Mouse (Mus musculus): ENCODE data around the gene Krt79. TPM values are rescaled to one million over a fixed set of nuclear protein-coding genes. Genes with fewer than 3 reads are reported as not detected.

The Krt79 gene
- not detected in 2 replicates for polyA plus RNA-seq (2015; fragmentation: Nextera tagmentation; extraction: Ambion mirVana)

DNA sequence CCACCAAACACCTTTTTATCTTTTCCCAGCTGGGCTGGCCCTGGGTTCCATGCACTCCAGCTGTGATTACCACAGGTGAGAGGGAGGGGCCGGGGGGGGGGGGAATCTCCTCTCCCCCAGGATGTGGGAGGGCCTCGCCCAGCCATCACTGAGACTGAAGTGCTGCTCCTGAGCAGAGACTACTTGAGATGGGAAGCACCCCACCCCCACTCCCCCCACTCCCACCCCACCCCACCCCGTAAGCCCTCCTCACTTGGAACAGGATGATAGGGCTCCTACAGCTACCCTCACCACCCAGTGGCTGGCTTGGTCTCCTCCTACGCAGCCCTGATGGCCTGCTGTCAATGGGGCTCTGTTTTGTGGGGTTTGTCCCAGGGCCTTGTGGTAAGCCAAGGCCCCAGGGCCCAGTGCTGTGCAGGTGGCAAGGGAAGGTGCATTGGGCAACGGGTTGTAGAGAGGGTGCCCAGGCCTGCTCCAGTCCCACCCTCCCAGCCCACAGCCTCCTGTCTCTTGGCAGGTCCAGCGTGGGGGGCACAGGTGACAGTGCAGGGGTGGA lies at the start of gene Krt79:
Gene Krt79 (minus strand): TSS at position 51 of the 556 bp plus-strand sequence.
- H3K9ac ChIP-seq (replicated peaks) = no peak within 1 kb of the TSS
- WGBS (ENCODE audit: insufficient replicate concordance) = 66% methylated on average over 6 of the region's 6 CpGs
- H3K4me1 ChIP-seq (ENCODE audit: insufficient read depth) = no peaks in the 10 kb centered on the region
- H3K4me2 ChIP-seq (ENCODE audit: low read depth, low read length) = no peak within 1 kb of the TSS
- H3K4me3 ChIP-seq (ENCODE audit: low read depth, low read length) = no peak within 1 kb of the TSS
- no peak for ATAC-seq
- no peak for DNase-seq
- TF ChIP-seq CTCF (IDR thresholded peaks at IDR 0.05; ENCODE audit: low read depth) (no peak), EP300 (IDR thresholded peaks at IDR 0.05; ENCODE audit: low read depth) (no peak)
- no peaks in the 10 kb centered on the region for H3K27me3 ChIP-seq (ENCODE audit: insufficient read depth, low read length)
- no peak within 1 kb of the TSS for H3K27ac ChIP-seq (ENCODE audit: low read depth)
- no peaks in the 10 kb centered on the region for H3K36me3 ChIP-seq (replicated peaks; ENCODE audit: insufficient read depth, low read length)
- H3K9me3 ChIP-seq (ENCODE audit: low read length) = no peaks in the 10 kb centered on the region

DNA sequence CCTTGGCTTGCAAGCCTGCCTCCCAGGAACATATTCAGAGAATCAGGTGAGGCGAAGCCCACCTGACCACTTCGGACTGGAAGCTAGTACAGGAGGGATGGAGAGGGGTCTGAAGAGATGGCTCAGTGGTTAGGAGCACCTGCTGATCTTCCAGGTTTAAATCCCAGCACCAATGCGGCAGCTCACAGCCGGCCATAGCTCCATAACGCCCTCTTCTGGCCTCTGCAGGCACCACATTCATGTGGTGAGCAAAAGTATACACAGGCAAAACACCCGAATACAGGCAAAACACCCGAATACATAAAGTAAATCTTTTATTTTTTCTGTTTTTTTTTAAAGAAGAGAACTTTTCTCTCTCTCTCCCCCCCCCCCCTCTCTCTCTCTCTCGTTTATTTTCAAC lies 48.6 kb upstream of the Krt79 start:
- no peak for ATAC-seq
- Histone ChIP-seq H3K9me3 (ENCODE audit: low read length) (no peaks in the 10 kb centered on the region), H3K9ac (replicated peaks) (no peak overlapping the region), H3K27ac (ENCODE audit: low read depth) (no peak overlapping the region), H3K4me1 (ENCODE audit: insufficient read depth) (no peaks in the 10 kb centered on the region; the same call in none of the 2 replicates), H3K4me3 (ENCODE audit: low read depth, low read length) (no peak overlapping the region), H3K36me3 (replicated peaks; ENCODE audit: insufficient read depth, low read length) (no peaks in the 10 kb centered on the region), H3K4me2 (ENCODE audit: low read depth, low read length) (no peak overlapping the region), H3K27me3 (ENCODE audit: insufficient read depth, low read length) (no peaks in the 10 kb centered on the region)
- no peak for DNase-seq
- WGBS (ENCODE audit: insufficient replicate concordance) = 66% methylated on average over 8 of the region's 8 CpGs
- TF ChIP-seq EP300 (IDR thresholded peaks at IDR 0.05; ENCODE audit: low read depth) (no peak), CTCF (IDR thresholded peaks at IDR 0.05; ENCODE audit: low read depth) (no peak; the same call in 1 of the 2 replicates)

DNA sequence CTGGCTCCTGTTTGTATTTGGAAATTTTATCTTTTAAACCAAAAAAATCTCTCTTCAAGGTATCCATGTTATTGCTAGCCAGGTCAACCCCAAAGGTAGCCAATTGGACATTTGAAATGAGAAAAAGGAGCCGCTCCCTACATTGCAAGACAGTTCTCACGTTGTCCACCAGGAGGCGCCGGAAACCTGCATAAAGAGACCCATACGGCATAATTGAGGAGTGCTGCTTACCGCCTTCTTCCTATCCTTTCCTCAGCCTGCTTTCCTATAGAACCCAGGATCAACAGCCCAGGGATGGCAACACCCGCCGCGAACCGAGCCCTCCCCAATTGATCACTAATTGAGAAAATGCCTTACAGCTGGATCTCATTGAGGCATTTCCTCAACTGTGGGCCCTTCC lies 48.0 kb upstream of the Krt79 start:
- Histone ChIP-seq H3K27ac (ENCODE audit: low read depth) (no peak overlapping the region), H3K9ac (replicated peaks) (no peak overlapping the region), H3K9me3 (ENCODE audit: low read length) (no peaks in the 10 kb centered on the region), H3K4me2 (ENCODE audit: low read depth, low read length) (no peak overlapping the region), H3K36me3 (replicated peaks; ENCODE audit: insufficient read depth, low read length) (no peaks in the 10 kb centered on the region), H3K4me3 (ENCODE audit: low read depth, low read length) (no peak overlapping the region), H3K27me3 (ENCODE audit: insufficient read depth, low read length) (no peaks in the 10 kb centered on the region), H3K4me1 (ENCODE audit: insufficient read depth) (no peaks in the 10 kb centered on the region; the same call in none of the 2 replicates)
- ATAC-seq (0 out of 2 replicates have a peak, but pooled peaks have one; percentile 14), DNase-seq (peak; percentile 88)
- under 1% methylated on average over 10 of the region's 10 CpGs for WGBS (ENCODE audit: insufficient replicate concordance)
- no peak for TF ChIP-seq EP300 (IDR thresholded peaks at IDR 0.05; ENCODE audit: low read depth)
- peak; percentile 92 for TF ChIP-seq CTCF (IDR thresholded peaks at IDR 0.05; ENCODE audit: low read depth)

DNA sequence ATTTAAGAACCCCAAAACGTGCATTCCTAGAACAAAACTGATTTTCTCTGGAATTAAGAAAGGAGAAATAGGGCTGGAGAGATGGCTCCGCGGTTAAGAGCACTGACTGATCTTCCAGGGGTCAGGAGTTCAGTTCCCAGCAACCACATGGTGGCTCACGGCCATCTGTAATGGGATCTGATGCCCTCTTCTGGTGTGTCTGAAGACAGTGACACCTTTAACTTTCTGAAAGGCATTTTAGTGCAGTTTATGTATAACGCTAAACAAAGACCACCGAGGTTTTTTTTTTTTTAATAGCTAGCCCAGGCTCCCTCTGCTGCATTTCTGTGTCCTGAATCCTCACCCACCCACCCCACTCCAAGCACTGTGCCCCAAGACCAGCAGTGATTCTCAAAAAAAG lies 44.6 kb upstream of the Krt79 start:
- Histone ChIP-seq H3K4me2 (ENCODE audit: low read depth, low read length) (no peak overlapping the region), H3K27ac (ENCODE audit: low read depth) (no peak overlapping the region), H3K36me3 (replicated peaks; ENCODE audit: insufficient read depth, low read length) (no peaks in the 10 kb centered on the region), H3K4me1 (ENCODE audit: insufficient read depth) (no peaks in the 10 kb centered on the region; the same call in none of the 2 replicates), H3K27me3 (ENCODE audit: insufficient read depth, low read length) (no peaks in the 10 kb centered on the region), H3K4me3 (ENCODE audit: low read depth, low read length) (no peak overlapping the region), H3K9ac (replicated peaks) (no peak overlapping the region), H3K9me3 (ENCODE audit: low read length) (no peaks in the 10 kb centered on the region)
- 9% methylated on average over 6 of the region's 6 CpGs for WGBS (ENCODE audit: insufficient replicate concordance)
- TF ChIP-seq EP300 (IDR thresholded peaks at IDR 0.05; ENCODE audit: low read depth) (no peak), CTCF (IDR thresholded peaks at IDR 0.05; ENCODE audit: low read depth) (no peak)
- DNase-seq (no peak), ATAC-seq (no peak)

DNA sequence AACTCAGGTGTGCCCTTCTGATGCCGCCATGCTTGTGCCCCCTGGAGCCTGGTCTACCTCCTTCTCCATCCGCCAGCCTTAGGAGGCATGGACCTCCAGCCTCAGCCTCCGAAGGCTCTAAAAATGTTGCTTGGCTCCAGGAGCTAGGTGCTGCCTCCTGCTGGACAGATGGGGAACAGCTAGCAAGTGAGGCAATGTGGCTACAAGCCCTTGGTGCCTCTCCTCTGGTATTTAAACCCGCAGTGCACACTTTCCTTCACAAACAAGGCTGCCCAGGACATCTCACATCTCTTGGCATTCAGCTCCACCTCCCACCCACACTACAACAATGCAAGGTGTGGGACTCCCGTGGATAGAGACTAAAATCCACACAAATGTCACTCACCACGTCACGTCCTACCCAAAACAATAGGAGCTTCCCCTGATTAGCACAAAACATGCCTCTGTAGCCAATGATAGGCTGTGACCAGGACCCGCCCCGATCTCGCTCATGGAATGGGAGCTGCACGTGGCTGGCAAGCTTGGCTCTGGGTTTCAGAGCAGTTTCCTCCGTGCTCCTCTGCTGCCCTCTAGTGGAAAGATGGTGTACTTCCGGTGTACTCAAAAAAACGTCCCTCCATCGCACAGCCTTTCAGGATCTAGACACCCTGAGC lies 44.0 kb upstream of the Krt79 start:
- Histone ChIP-seq H3K4me2 (ENCODE audit: low read depth, low read length) (peak overlapping the region; percentile 58), H3K4me1 (ENCODE audit: insufficient read depth) (no peaks in the 10 kb centered on the region; the same call in none of the 2 replicates), H3K9me3 (ENCODE audit: low read length) (no peaks in the 10 kb centered on the region), H3K27ac (ENCODE audit: low read depth) (peak overlapping the region; percentile 66), H3K36me3 (replicated peaks; ENCODE audit: insufficient read depth, low read length) (no peaks in the 10 kb centered on the region), H3K9ac (replicated peaks) (no peak overlapping the region; the same call in 1 of the 2 replicates), H3K27me3 (ENCODE audit: insufficient read depth, low read length) (no peaks in the 10 kb centered on the region), H3K4me3 (ENCODE audit: low read depth, low read length) (no peak overlapping the region; the same call in 1 of the 2 replicates)
- WGBS (ENCODE audit: insufficient replicate concordance) = 3% methylated on average over 15 of the region's 15 CpGs
- ATAC-seq (peak; percentile 97), DNase-seq (peak; percentile 92)
- TF ChIP-seq EP300 (IDR thresholded peaks at IDR 0.05; ENCODE audit: low read depth) (0 out of 2 replicates have a peak, but pooled peaks have one; percentile 50), CTCF (IDR thresholded peaks at IDR 0.05; ENCODE audit: low read depth) (peak; percentile 96)

DNA sequence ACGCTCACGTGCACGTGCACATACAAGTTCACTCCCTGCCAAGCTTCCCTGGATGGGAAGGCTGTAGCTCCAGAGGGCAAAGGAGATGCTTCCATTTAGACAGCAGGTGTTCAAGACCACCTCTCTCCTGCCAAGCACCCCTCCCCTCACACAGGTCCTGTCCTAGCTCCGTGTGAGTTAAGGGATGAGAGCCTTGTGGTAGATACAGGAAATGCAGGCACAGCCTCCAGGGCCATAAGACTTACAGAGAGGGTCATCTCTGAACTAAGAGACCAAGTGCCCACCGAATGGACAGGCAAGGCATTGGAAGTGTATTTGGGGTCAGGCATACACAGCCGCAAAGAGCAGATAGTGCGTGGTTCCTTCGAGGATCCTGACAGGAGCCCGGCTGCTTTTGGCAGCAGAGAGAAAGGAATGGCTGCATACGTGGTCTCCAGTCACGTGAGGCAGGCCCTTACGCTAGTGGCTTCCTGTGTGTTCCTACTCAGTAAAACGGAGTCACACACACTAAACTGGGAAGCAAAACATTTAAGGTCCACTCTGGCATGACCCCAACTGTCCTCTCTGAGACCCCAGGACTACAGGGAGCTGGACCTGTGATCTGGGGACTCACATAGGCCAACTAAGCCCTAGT lies 43.3 kb upstream of the Krt79 start:
- WGBS (ENCODE audit: insufficient replicate concordance) = 69% methylated on average over 13 of the region's 13 CpGs
- no peaks in the 10 kb centered on the region for H3K9me3 ChIP-seq (ENCODE audit: low read length)
- H3K4me1 ChIP-seq (ENCODE audit: insufficient read depth) = peaks cover 6% of the 10 kb centered on the region
- H3K4me2 ChIP-seq (ENCODE audit: low read depth, low read length) = no peak overlapping the region
- H3K4me3 ChIP-seq (ENCODE audit: low read depth, low read length) = no peak overlapping the region
- TF ChIP-seq EP300 (IDR thresholded peaks at IDR 0.05; ENCODE audit: low read depth) (no peak), CTCF (IDR thresholded peaks at IDR 0.05; ENCODE audit: low read depth) (no peak; the same call in 1 of the 2 replicates)
- no peak for DNase-seq
- no peaks in the 10 kb centered on the region for H3K27me3 ChIP-seq (ENCODE audit: insufficient read depth, low read length)
- no peak overlapping the region for H3K27ac ChIP-seq (ENCODE audit: low read depth)
- no peak overlapping the region for H3K9ac ChIP-seq (replicated peaks)
- H3K36me3 ChIP-seq (replicated peaks; ENCODE audit: insufficient read depth, low read length) = no peaks in the 10 kb centered on the region
- ATAC-seq = no peak
